Mouse (Mus musculus): Measurements from ENCODE around the gene 4930402F06Rik.

DNA sequence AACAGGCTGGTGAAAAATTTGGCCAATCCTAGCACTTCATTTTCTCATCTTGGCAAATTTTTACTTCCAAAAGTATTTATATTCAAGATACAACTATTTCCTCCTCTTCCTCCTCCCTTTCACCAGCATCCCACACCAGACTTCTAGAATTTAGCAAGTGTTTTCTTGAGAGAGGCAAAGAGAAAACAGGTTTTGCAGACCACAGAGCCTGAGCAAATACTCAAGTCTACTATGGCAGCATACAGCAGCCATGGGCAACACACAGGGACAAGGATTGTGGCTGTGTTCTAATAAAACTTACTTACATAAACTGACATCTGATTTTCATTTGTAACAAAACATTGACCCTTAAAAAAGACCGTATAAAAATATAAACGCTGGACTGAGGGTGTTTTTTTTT lies 65.8 kb downstream of the 4930402F06Rik start:
- no peak for TF ChIP-seq CTCF (IDR thresholded peaks at IDR 0.05; ENCODE audit: insufficient read depth, low read depth, low read length)
- no peak for TF ChIP-seq POLR2A (IDR thresholded peaks at IDR 0.05; ENCODE audit: insufficient read depth, low read depth, low read length)
